Mouse (Mus musculus) adrenal gland, postnatal 4 days (tissue): ENCODE data around the gene Gm42906. TPM values are rescaled to one million over a fixed set of nuclear protein-coding genes. Genes with fewer than 3 reads are reported as not detected.

ENCODE experiments used
- DNase-seq, 2 experiments: peaks; one replicate each; pipeline ENCODE4 v3.0.0; 2021 to 2022; ENCODE audit warnings: low spot score in 2 of 2, mixed read lengths in 2 of 2
- total RNA-seq, 2 experiments: library from RNA; stranded (reverse); gene quantifications; 2 replicates each; pipeline ENCODE4 v1.2.3; 2021

Gene Gm42906
- total RNA-seq, 2 experiments from 2014 or later: not detected

GRCm38 (mm10) chr5:151037871-151038270 is 390.1 kb downstream of the Gm42906 start:
- DNase-seq: no peak

- DNase-seq: no peak
These were observed 393.0 kb downstream of the Gm42906 start for GRCm38 (mm10) chr5:151034715-151035512.

- no peak for DNase-seq
These were observed 399.1 kb downstream of the Gm42906 start for GRCm38 (mm10) chr5:151028906-151029305.

- DNase-seq: no peak
These were observed 400.8 kb downstream of the Gm42906 start for GRCm38 (mm10) chr5:151027171-151027570.

GRCm38 (mm10) chr5:151026069-151026468 is 401.9 kb downstream of the Gm42906 start:
- no peak for DNase-seq

- DNase-seq: no peak
These were observed 403.5 kb downstream of the Gm42906 start for GRCm38 (mm10) chr5:151024483-151024882.

- DNase-seq: no peak
These were observed 404.5 kb downstream of the Gm42906 start for GRCm38 (mm10) chr5:151023461-151023860.

GRCm38 (mm10) chr5:151022939-151023338 is 405.0 kb downstream of the Gm42906 start:
- no peak for DNase-seq

GRCm38 (mm10) chr5:151022026-151022425 is 405.9 kb downstream of the Gm42906 start:
- DNase-seq: no peak

- no peak for DNase-seq
These were observed 407.1 kb downstream of the Gm42906 start for GRCm38 (mm10) chr5:151020831-151021230.

- no peak for DNase-seq
These were observed 407.7 kb downstream of the Gm42906 start for GRCm38 (mm10) chr5:151020031-151020820.

- no peak for DNase-seq
These were observed 409.0 kb downstream of the Gm42906 start for GRCm38 (mm10) chr5:151018959-151019358.

- DNase-seq: no peak
These were observed 409.5 kb downstream of the Gm42906 start for GRCm38 (mm10) chr5:151018450-151018849.

Other genes starting within 250 kb of the Gm42906 start
- gene Stard13, start 194.3 kb downstream of the Gm42906 start, total RNA-seq: 10 to 100 TPM; 22.6 to 26.6 TPM
- not detected for gene Vmn2r18, start 177.9 kb upstream of the Gm42906 start, total RNA-seq
- 10 to 100 TPM; 55.0 to 59.3 TPM for gene Rfc3, start 223.1 kb upstream of the Gm42906 start, total RNA-seq